Mouse (Mus musculus): ENCODE measurements around the gene Tcf7l1. TPM values are rescaled to one million over a fixed set of nuclear protein-coding genes. Genes with fewer than 3 reads are reported as not detected.
A peak's percentile ranks its signal among the peaks of the same experiment; 100 is the strongest.

Tcf7l1 gene
- total RNA-seq, 2 experiments from 2014 or later = 4.6 to 5.2 TPM

DNA sequence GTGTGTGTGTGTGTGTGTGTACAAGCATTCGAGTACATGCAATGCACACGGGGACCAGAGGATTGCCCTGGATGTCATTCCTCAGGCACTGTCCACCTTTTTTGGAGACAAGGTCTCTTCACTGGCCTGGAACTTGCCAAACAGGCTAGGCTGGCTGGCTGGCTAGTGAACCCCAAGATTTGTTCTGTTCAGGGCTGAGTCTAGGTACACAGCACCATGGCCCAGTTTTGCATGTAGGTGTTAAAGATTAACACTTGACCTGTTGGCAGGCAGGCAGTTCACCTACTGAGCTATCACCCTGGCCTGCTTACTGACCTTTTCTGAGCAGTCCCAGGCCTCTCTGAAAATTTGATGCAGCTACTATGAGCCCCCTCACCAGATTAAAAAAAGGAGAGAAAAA is 158.7 kb downstream of the Tcf7l1 start:
- no peak for DNase-seq (ENCODE audit: low spot score in 2 of 2)

DNA sequence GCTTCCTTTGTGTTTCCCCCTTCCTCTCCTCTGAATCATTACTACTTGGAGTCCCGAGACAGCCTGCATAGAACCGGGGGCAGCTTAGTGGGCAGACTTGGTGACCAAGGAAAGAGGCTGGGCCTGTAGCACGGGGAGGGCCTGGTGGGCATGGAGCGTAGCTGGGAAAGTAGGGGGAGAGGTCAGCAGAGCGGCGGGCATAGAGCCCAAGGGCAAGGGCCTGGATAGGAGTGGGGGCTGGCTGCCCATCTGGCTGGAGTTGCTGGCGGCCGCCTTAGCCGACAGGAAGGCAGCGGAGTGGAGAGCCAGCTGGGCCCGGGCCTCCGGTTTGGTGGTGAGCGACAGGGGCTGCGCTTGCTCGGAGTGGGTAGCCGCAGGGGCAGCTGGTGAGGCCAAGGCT is 161.8 kb downstream of the Tcf7l1 start:
- no peak for DNase-seq (ENCODE audit: low spot score in 2 of 2)

DNA sequence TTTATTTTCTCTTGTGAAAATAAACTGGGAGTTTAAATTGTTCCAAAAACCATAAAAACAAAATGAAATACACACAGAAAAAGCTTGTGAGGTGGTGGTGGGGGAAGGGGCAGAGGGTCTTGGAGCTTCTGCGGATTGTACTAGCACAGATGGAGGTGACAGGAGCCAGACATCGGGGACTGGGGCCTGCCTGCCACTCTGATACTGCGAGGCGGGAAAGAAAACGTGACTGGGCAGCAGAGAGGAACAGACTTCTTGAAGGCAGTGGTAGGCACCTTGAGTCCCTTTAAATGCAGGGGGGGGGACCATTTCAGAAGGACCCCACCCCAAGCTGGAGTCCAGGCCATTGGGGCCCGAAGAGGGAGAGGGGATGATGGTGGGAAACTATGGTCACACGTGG is 162.7 kb downstream of the Tcf7l1 start:
- DNase-seq (ENCODE audit: low spot score in 2 of 2) = no peak

DNA sequence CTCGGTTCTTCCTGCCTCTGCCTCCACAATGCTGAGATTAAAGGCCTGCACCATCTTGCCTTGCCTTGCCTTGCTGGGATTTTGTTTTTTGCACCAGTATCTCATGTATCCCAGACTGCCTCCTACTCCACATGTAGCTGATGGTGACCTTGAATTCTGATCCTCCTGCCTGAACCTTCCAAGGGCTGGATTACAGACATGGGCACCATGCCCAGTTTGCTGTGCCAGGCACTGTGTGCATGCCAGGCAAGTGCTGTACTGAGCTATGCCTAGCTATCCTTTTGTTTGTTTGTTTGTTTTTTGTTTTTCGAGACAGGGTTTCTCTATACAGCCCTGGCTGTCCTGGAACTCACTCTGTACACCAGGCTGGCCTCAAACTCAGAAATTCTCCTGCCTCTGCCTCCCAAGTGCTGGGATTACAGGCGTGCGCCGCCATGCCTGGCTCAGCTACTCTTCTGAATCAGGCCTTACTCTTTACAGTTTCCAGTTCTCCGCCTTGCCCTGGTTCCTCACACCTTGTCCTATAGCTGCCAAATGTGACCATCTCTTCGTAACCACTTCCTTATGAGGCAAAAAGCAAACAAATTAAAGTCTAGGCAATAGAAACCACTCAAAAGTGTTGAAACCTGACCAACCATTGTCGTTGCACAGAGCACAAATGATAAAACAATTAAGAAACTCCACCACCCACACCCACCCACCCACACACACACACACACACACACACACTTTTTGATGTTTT is 165.2 kb downstream of the Tcf7l1 start:
- DNase-seq (ENCODE audit: low spot score in 2 of 2) = no peak

- no peak for DNase-seq (ENCODE audit: low spot score in 2 of 2)
These were observed 166.1 kb downstream of the Tcf7l1 start for GRCm38 (mm10) chr6:72622917-72623316.

GRCm38 (mm10) chr6:72620920-72621319 is 168.1 kb downstream of the Tcf7l1 start:
- DNase-seq (ENCODE audit: low spot score in 2 of 2) = no peak

GRCm38 (mm10) chr6:72619734-72620532 is 169.1 kb downstream of the Tcf7l1 start:
- DNase-seq (ENCODE audit: low spot score in 2 of 2) = no peak

GRCm38 (mm10) chr6:72616643-72617288 is 172.3 kb downstream of the Tcf7l1 start, which contains the start of gene Tgoln1:
Gene Tgoln1, minus strand, starts transcription at chr6:72617000.
- peak; percentile 87 to 95 for DNase-seq (ENCODE audit: low spot score in 2 of 2)

GRCm38 (mm10) chr6:72615561-72616375 is 173.3 kb downstream of the Tcf7l1 start:
- no peak for DNase-seq (ENCODE audit: low spot score in 2 of 2)

DNA sequence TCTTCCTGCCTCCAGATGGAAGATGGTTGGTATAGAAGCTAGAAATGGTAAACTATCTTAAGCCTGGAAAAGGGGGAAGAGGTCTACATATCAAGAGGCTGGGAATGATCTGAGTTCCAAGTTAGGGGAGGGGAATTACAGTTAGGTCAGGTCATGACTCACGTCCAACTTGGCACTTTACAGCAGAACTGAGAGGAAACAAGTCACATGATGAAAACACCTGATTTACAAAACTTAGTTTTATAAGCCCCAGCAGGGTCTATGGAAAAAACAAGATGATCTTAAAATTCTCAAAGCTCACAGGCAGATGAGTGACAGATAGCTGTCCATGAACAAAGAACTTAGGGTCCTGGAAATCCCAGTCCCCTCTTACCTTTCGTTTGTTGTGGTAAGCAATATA is 173.9 kb downstream of the Tcf7l1 start:
- DNase-seq (ENCODE audit: low spot score in 2 of 2) = no peak

GRCm38 (mm10) chr6:72610261-72610660 is 178.8 kb downstream of the Tcf7l1 start:
- no peak for DNase-seq (ENCODE audit: low spot score in 2 of 2)

DNA sequence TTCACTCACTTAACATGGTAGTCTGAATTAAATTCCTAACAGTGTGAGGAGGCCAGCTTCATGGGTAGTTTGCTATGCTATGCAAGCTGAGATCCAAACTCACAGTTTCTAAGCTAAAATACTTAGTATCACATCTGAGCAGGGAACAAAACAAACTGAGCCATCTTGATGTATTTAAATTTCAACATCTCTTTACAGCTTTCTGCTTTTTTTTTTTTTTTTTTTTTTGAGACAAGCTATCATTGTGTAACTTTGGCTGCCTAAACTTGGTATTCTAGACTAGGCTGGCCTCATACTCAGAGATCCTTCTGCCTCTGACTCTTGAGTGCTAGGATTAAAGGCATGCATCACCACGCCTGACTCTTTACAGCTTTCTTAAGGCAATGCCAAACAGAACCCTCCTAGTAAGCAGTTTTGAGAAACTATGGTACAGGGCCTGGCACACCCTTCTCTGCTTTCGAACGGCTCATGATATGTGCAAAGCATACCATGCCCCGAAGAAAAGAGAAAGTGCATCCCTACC is 180.3 kb downstream of the Tcf7l1 start:
- no peak for DNase-seq (ENCODE audit: low spot score in 2 of 2)

GRCm38 (mm10) chr6:72607676-72608075 is 181.4 kb downstream of the Tcf7l1 start:
- no peak for DNase-seq (ENCODE audit: low spot score in 2 of 2)

DNA sequence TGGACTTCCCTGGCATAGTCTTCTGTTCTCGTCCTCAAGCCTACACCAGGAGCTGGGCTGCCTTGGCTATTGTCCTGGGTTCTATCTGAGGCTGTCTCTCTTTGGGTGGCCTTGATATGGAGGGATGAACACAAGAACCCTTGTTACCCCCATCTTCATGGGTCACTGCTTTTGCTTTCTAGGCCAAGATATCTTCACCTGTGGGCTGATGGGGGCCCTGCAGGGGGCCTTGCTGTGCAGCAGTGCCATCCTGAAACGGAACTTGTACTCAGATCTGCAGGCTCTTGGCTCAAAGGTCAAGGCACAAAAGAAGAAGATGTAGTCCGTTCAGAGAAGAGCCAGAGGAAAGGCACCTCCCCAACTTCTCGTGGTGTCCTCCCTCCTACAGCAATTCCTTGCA is 182.0 kb downstream of the Tcf7l1 start:
- no peak for DNase-seq (ENCODE audit: low spot score in 2 of 2)

DNA sequence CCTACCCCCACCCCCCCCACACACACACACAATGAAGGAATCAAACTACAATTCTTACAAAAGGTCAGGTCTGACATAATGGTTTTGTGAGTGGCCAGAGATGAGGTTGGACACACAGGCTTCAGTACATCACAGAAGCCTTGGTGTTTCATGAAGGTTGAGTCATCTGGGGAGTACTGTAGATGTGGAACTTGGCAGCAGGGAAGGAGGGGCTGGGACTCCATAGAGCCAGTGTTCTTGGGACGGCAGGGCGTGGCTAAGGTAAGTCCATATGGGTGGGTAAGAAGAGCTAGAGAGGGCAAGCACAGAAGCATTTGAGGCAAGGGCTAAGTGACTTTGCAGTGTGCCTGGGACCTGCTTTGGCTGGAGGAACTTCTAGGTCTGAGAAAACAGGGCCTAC is 185.0 kb downstream of the Tcf7l1 start:
- no peak for DNase-seq (ENCODE audit: low spot score in 2 of 2)

DNA sequence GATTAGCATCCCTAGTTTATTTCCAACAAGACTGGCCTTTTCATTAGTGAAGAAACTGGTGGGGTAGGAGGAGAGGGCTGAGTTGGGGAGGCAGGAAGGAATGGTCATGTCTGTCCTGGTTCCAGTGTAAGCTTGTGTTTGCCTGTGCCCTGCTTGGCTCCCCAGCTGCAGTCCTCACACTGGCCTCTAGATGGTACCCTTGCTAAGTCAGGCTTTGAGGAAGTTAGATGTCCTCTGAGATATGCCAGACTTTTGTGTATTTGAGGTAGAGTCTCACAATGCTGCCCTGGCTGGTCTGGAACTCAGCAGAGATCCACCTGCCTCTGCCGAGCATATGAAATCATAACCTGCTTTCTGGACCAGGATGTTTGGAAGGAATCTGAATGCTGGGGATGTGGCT is 187.3 kb downstream of the Tcf7l1 start:
- peak; percentile 77 to 84 for DNase-seq (ENCODE audit: low spot score in 2 of 2)

DNA sequence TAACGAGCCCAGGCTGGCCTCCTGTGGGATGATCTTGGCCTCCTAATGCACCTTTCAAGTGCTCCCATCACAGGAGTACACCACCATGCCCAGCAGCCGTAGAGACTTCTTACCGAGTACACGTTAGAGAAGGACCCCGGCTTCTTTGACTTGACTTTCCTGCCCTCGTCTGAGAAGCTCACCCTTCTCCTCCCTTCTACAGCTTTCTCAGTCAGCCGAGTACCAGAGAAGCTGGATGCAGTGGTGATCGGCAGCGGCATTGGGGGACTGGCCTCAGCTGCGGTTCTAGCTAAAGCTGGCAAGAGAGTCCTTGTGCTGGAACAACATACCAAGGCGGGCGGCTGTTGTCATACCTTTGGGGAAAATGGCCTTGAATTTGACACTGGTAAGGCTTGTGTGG is 188.3 kb downstream of the Tcf7l1 start:
- no peak for DNase-seq (ENCODE audit: low spot score in 2 of 2)

- no peak for DNase-seq (ENCODE audit: low spot score in 2 of 2)
These were observed 188.8 kb downstream of the Tcf7l1 start for GRCm38 (mm10) chr6:72600216-72600615.

DNA sequence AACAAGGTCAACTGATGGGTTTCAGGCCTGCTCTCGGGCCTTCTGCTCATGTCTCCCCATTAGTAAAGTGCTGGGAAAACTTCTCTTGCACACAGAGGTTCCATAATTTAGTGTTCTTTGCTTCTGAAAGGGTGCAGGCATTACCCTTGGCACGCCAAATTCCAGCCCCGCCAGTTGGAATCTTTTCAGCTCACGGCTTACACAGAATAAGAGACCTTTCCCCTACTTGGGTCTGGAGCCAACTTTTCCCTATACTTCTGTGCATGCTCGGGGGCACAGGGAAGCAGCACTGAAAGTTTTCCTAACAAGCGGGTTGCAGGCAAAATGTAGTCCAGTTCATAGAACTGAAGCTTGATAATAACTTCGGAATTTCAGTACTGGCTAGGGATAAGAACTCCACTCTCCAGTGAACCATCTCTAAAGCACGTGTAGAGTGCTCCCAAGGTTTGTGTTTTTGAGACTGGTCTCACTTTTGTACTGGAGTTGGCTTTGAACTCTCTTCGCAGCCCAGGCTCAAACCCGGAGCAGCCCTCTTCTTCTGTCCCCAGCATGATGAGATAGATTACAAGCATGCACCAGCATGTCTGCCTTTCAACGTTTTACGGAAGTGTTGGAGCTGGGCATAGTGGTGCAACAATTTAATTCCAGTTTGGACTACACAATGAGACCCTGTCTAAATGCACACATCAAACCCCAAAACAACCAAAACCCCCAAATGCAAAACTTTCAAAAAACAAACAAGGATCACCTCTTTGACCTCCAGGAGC is 190.1 kb downstream of the Tcf7l1 start:
- peak in 1 of 2 experiments; percentile 64 for DNase-seq (ENCODE audit: low spot score in 2 of 2)
